In the genomic region with DNA sequence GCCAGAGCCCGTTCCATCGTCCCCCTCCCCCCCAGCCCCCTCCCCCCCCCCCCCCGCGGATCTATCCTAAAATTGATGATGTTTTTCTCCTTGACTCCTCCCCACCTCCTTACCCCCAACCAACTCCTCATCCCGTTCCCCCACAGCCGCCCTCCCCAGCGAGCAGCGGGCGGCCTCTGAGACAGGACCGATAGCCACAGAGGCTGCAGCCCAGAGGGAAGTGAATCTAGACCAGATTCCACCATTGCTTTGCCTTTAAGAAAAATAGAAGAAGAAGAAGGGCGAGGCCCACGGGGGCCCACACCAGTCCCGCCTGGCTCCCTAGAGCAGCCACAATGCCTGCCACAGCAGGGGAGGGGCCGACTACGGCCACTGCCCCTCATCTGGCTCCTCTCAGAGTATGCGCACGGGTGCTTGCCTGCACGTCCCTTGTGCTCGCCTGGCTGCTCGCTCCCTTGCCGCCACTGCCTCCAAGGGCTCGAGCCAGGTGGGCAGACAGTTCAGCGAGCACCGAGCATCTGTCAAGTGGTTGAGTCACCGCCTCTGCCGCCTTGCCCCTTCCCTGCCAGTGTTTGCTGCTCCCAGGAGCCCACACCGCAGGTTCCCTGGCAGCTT, we compare ENCODE assay signal across 8 mouse cellular contexts.
A peak's percentile ranks its signal among the peaks of the same experiment; 100 is the strongest.
DNase-seq lines count a peak whose midpoint lies in the region; ATAC-seq and TF ChIP-seq lines count a peak whose summit lies in the region.

No protein-coding gene starts in this region.

- TF ChIP-seq CTCF in left cerebral cortex, adult 2 months (IDR thresholded peaks at IDR 0.05) = no peak

- intact Hi-C loops in left cerebral cortex, adult 2 months (cut with DNase I) = no loop called here

- no peaks in the 10 kb centered on the region for H3K27me3 ChIP-seq in heart, embryonic 12.5 days (replicated peaks)
- no peaks in the 10 kb centered on the region for H3K27me3 ChIP-seq in hindbrain, embryonic 10.5 days (ENCODE audit: insufficient read depth, poor library complexity, severe bottlenecking)
- no peaks in the 10 kb centered on the region for H3K27me3 ChIP-seq in limb, embryonic 14.5 days (ENCODE audit: control insufficient read depth, insufficient read depth, low read length)

- H3K9me3 ChIP-seq in heart, embryonic 12.5 days (replicated peaks) = peaks cover 18% of the 10 kb centered on the region
- peaks cover 6% of the 10 kb centered on the region; the same call in 1 of the 2 replicates for H3K9me3 ChIP-seq in hindbrain, embryonic 10.5 days
- no peaks in the 10 kb centered on the region for H3K9me3 ChIP-seq in limb, embryonic 14.5 days (ENCODE audit: control insufficient read depth, low read length)

- H3K27ac ChIP-seq in heart, embryonic 12.5 days (ENCODE audit: poor library complexity, severe bottlenecking) = no peak overlapping the region
- H3K27ac ChIP-seq in hindbrain, embryonic 10.5 days = no peak overlapping the region; the same call in 1 of the 2 replicates
- H3K27ac ChIP-seq in limb, embryonic 14.5 days (replicated peaks; ENCODE audit: low read depth, low read length) = no peak overlapping the region
- no peak overlapping the region for H3K27ac ChIP-seq in left cerebral cortex, adult 2 months

- TF ChIP-seq POLR2A in limb, embryonic 14.5 days (IDR thresholded peaks at IDR 0.05; ENCODE audit: borderline replicate concordance, extremely low read depth, insufficient read depth, insufficient read length) = no peak

- H3K4me3 ChIP-seq in heart, embryonic 12.5 days = peak overlapping the region; percentile 34
- H3K4me3 ChIP-seq in hindbrain, embryonic 10.5 days = peak overlapping the region; percentile 43
- no peak overlapping the region for H3K4me3 ChIP-seq in limb, embryonic 14.5 days (replicated peaks; ENCODE audit: low read length)
- no peak overlapping the region for H3K4me3 ChIP-seq in left cerebral cortex, adult 2 months

- H3K4me1 ChIP-seq in heart, embryonic 12.5 days (replicated peaks) = no peaks in the 10 kb centered on the region
- H3K4me1 ChIP-seq in hindbrain, embryonic 10.5 days (replicated peaks) = no peaks in the 10 kb centered on the region
- H3K4me1 ChIP-seq in limb, embryonic 14.5 days (ENCODE audit: control insufficient read depth, insufficient read depth, low read length) = no peaks in the 10 kb centered on the region

- DNase-seq in heart, adult 11 months = no peak
- peak; percentile 2 for DNase-seq in Muller cell, postnatal 12 days (ENCODE audit: inconsistent ontology term)
- DNase-seq in hindbrain, embryonic 10.5 days (ENCODE audit: low spot score) = peak; percentile 3
- no peak for DNase-seq in limb, embryonic 14.5 days (ENCODE audit: low spot score)
- DNase-seq in adrenal gland, postnatal 10 days = no peak
- DNase-seq in left cerebral cortex, adult 2 months (ENCODE audit: extremely low spot score in 1 of 2, low spot score in 2 of 2) = no peak

- 43% methylated on average over 18 of the region's 27 CpGs for WGBS in heart, embryonic 12.5 days
- WGBS in hindbrain, embryonic 10.5 days = 45% methylated on average over 25 of the region's 27 CpGs
- WGBS in limb, embryonic 14.5 days = 66% methylated on average over 16 of the region's 27 CpGs

- peak overlapping the region; percentile 61 for H3K4me2 ChIP-seq in heart, embryonic 12.5 days
- 0 out of 2 replicates have a peak overlapping the region, but pooled peaks have one; percentile 7 for H3K4me2 ChIP-seq in limb, embryonic 14.5 days (replicated peaks; ENCODE audit: low read depth, low read length, severe bottlenecking)

- no peak; the same call in 1 of the 2 replicates for ATAC-seq in heart, embryonic 12.5 days (ENCODE audit: insufficient number of reproducible peaks, low FRiP score)
- ATAC-seq in limb, embryonic 14.5 days (ENCODE audit: low FRiP score, low read depth) = no peak
- ATAC-seq in monocyte, adult 5-6 weeks (replicated peaks; ENCODE audit: insufficient number of reproducible peaks, low FRiP score, low TSS enrichment, poor library complexity, severe bottlenecking) = no peak

- peak overlapping the region; percentile 55; the same call in 1 of the 2 replicates for H3K9ac ChIP-seq in heart, embryonic 12.5 days
- no peak overlapping the region for H3K9ac ChIP-seq in limb, embryonic 14.5 days (ENCODE audit: low read depth, low read length, severe bottlenecking)

- no peaks in the 10 kb centered on the region for H3K36me3 ChIP-seq in heart, embryonic 12.5 days
- no peaks in the 10 kb centered on the region for H3K36me3 ChIP-seq in hindbrain, embryonic 10.5 days
- no peaks in the 10 kb centered on the region for H3K36me3 ChIP-seq in limb, embryonic 14.5 days (ENCODE audit: control insufficient read depth, insufficient read depth, low read length)

Comparison
In these comparisons a context has a peak if more than half of its experiments do, and no peak if none do; other contexts are left out.
1. H3K4me3 ChIP-seq: peak in heart, embryonic 12.5 days (single experiment) and hindbrain, embryonic 10.5 days (single experiment); none in limb, embryonic 14.5 days (single experiment) and left cerebral cortex, adult 2 months (single experiment).
2. DNase-seq: peak in Muller cell, postnatal 12 days (single experiment) and hindbrain, embryonic 10.5 days (single experiment); none in heart, adult 11 months (single experiment), limb, embryonic 14.5 days (single experiment), adrenal gland, postnatal 10 days (single experiment) and left cerebral cortex, adult 2 months (0 of 2).